Mouse (Mus musculus) stomach, postnatal 0 days (tissue): ENCODE results near the gene Olfr1348. TPM values are rescaled to one million over a fixed set of nuclear protein-coding genes. Genes with fewer than 3 reads are reported as not detected.
A peak's percentile ranks its signal among the peaks of the same experiment; 100 is the strongest.

Experiments used
- ATAC-seq: fragments of 200-750 bp; cut with Nextera tagmentation; 2 replicates; pipeline ENCODE4 v1.8.0; 2017; ENCODE audit not compliant: low FRiP score, low TSS enrichment
- DNase-seq: peaks from one replicate; pipeline ENCODE4 v3.0.0-alpha.2; 2016; ENCODE audit warnings: low spot score
- H3K27ac ChIP-seq: fragments of 300-500 bp; sonication (generic); replicated peaks from 2 replicates; pipeline ENCODE4 v1.5.1; 2014; ENCODE audit warnings: mild to moderate bottlenecking, control low read depth
- H3K27me3 ChIP-seq: fragments of 300-500 bp; sonication (generic); 2 replicates; pipeline ENCODE4 v1.6.1; 2014; ENCODE audit warnings: low read length; ENCODE audit not compliant: control insufficient read depth, insufficient read depth
- H3K36me3 ChIP-seq: fragments of 300-500 bp; sonication (generic); 2 replicates; pipeline ENCODE4 v1.6.1; 2014; ENCODE audit warnings: low read length, mixed read lengths; ENCODE audit not compliant: control insufficient read depth, insufficient read depth
- H3K4me1 ChIP-seq: fragments of 300-500 bp; sonication (generic); replicated peaks from 2 replicates; pipeline ENCODE4 v1.6.1; 2014; ENCODE audit warnings: antibody characterized with exemption; ENCODE audit not compliant: control insufficient read depth, insufficient read depth
- H3K4me2 ChIP-seq: fragments of 300-500 bp; sonication (generic); replicated peaks from 2 replicates; pipeline ENCODE4 v1.6.1; 2014; ENCODE audit warnings: low read depth, mild to moderate bottlenecking, control low read depth, moderate library complexity
- H3K4me3 ChIP-seq: fragments of 300-500 bp; sonication (generic); 2 replicates; pipeline ENCODE4 v1.5.1; 2014; ENCODE audit warnings: low read depth, low read length, control low read depth
- H3K9ac ChIP-seq: fragments of 300-500 bp; sonication (generic); 2 replicates; pipeline ENCODE4 v1.6.1; 2014; ENCODE audit warnings: mild to moderate bottlenecking, low read length, control low read depth, mixed read lengths
- H3K9me3 ChIP-seq: fragments of 300-500 bp; sonication (generic); 2 replicates; pipeline ENCODE4 v1.6.1; 2016; ENCODE audit warnings: low read length; ENCODE audit not compliant: control insufficient read depth
- CTCF ChIP-seq: IDR thresholded peaks from 2 replicates; pipeline ENCODE4 v1.5.1; 2016; ENCODE audit warnings: antibody characterized with exemption, low read depth, mild to moderate bottlenecking, moderate library complexity
- EP300 ChIP-seq: optimal IDR thresholded peaks from 2 replicates; pipeline ENCODE3; 2016; ENCODE audit warnings: antibody characterized with exemption
- WGBS: fragments of 180-500 bp; shearing (Covaris S2); extraction: QIAGEN DNeasy Blood & Tissue Kit; methylation state at CpG from one replicate; pipeline ENCODE4 v1.1.7; 2014; 5-methylcytosine and 5-hydroxymethylcytosine counted together
- polyA plus RNA-seq: library from polyadenylated mRNA; unstranded; fragments of >200 nt; fragmentation: Nextera tagmentation; extraction: Ambion mirVana; gene quantifications from 2 replicates; pipeline ENCODE4 v1.2.1, GENCODE M21; 2015

Olfr1348 gene
- not detected in 2 replicates for polyA plus RNA-seq

DNA sequence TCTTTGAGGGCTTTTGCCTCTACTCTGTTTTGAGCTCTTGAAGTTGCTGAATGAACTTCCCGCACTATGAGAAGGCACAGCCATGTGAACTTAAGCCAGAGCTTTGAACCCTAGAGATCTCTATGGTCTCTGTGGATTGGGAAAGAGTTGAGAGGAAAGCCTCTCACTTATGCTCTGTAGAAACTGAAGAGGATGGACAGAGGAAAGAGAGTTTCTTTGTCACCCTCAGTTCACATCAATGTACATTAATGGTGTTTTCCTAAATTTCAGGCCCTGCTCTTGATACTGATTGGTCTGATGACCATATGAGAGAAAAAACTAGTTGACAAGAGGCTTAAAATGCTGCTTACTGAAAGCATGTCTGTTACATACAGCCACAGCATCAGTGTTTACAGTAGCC is at the start of gene Olfr1348:
Gene Olfr1348 (minus strand): TSS at position 101 of the 400 bp plus-strand sequence.
- Histone ChIP-seq H3K36me3 (no peaks in the 10 kb centered on the region), H3K9me3 (no peaks in the 10 kb centered on the region), H3K4me2 (no peak within 1 kb of the TSS), H3K4me1 (no peaks in the 10 kb centered on the region), H3K9ac (no peak within 1 kb of the TSS), H3K27me3 (no peaks in the 10 kb centered on the region), H3K4me3 (no peak within 1 kb of the TSS), H3K27ac (no peak within 1 kb of the TSS)
- DNase-seq (no peak), ATAC-seq (no peak)
- 95% methylated on average over 1 of the region's 1 CpGs for WGBS
- TF ChIP-seq CTCF = no peak
- TF ChIP-seq EP300 = no peak

- Histone ChIP-seq H3K4me2 (no peak overlapping the region), H3K4me3 (no peak overlapping the region), H3K9me3 (no peaks in the 10 kb centered on the region), H3K27ac (no peak overlapping the region), H3K4me1 (no peaks in the 10 kb centered on the region), H3K27me3 (no peaks in the 10 kb centered on the region), H3K9ac (no peak overlapping the region), H3K36me3 (no peaks in the 10 kb centered on the region)
- no peak for ATAC-seq
- no peak for DNase-seq
- TF ChIP-seq EP300 (no peak), CTCF (peak; percentile 49)
- WGBS = 65% methylated on average over 5 of the region's 5 CpGs
Observed at GRCm38 (mm10) chr7:6526141-6526540, 17.6 kb upstream of the Olfr1348 start.

DNA sequence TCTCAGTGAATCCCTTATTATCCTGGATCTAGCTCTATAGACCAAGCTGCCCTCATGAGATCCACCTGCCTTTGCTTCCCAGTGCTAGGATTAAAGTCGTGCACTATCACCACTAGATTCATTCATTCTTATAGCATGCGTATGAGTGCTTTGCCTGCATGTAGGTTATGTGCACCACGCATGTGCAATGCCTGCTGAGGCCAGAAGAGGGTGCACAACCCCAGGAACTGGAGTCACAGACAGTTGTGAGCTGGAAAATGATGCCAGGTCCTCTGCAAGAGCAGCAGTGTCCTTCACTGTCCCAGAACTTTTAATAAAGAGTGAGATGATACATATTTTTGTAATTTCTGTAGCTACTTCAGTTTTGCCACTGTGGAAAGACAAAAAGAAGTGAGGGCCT is 16.5 kb upstream of the Olfr1348 start:
- Histone ChIP-seq H3K27me3 (no peaks in the 10 kb centered on the region), H3K4me3 (no peak overlapping the region), H3K9me3 (no peaks in the 10 kb centered on the region), H3K4me2 (no peak overlapping the region), H3K27ac (no peak overlapping the region), H3K4me1 (no peaks in the 10 kb centered on the region), H3K9ac (no peak overlapping the region), H3K36me3 (no peaks in the 10 kb centered on the region)
- TF ChIP-seq EP300 = no peak
- TF ChIP-seq CTCF = no peak
- DNase-seq (no peak), ATAC-seq (no peak)
- 62% methylated on average over 3 of the region's 3 CpGs for WGBS

- H3K9ac ChIP-seq = no peak within 1 kb of the TSS
- H3K4me3 ChIP-seq = no peak within 1 kb of the TSS
- H3K27ac ChIP-seq = no peak within 1 kb of the TSS
- no peaks in the 10 kb centered on the region for H3K36me3 ChIP-seq
- WGBS = 78% methylated on average over 5 of the region's 5 CpGs
- H3K9me3 ChIP-seq = no peaks in the 10 kb centered on the region
- TF ChIP-seq CTCF = no peak
- H3K27me3 ChIP-seq = no peaks in the 10 kb centered on the region
- no peak for DNase-seq
- H3K4me2 ChIP-seq = no peak within 1 kb of the TSS
- no peak for ATAC-seq
- no peaks in the 10 kb centered on the region for H3K4me1 ChIP-seq
Observed at GRCm38 (mm10) chr7:6522850-6523249, 14.3 kb upstream of the Olfr1348 start, which contains the start of gene Olfr1349. TSS of gene Olfr1349 (minus strand) at chr7:6522950.

DNA sequence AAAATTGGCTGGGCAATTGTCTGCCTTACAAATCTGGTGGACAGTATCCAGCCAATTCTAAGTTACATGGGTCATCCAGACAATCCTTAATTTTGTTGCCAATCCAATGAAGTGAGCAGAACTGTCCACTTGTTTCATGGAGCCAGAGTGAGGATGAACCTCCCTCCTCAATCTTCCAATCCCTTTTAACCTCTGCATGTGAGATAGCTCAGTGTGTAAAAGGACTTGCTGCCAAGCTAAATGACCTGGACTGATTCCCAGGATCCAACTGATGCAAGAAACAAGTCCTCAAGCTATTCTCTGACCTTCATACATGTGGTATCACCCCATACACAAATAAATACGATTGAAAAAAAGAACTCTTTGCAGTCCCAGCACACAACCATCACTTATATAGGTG is 13.1 kb upstream of the Olfr1348 start:
- no peak overlapping the region for H3K4me3 ChIP-seq
- WGBS = 14% methylated on average over 1 of the region's 1 CpGs
- DNase-seq = no peak
- no peak overlapping the region for H3K9ac ChIP-seq
- no peak overlapping the region for H3K27ac ChIP-seq
- no peaks in the 10 kb centered on the region for H3K36me3 ChIP-seq
- H3K4me1 ChIP-seq = no peaks in the 10 kb centered on the region
- no peaks in the 10 kb centered on the region for H3K9me3 ChIP-seq
- no peak overlapping the region for H3K4me2 ChIP-seq
- no peak for ATAC-seq
- no peaks in the 10 kb centered on the region for H3K27me3 ChIP-seq
- TF ChIP-seq EP300 (no peak), CTCF (no peak)

- 52% methylated on average over 1 of the region's 1 CpGs for WGBS
- no peak within 1 kb of the TSS for H3K4me2 ChIP-seq
- no peak within 1 kb of the TSS for H3K27ac ChIP-seq
- no peak within 1 kb of the TSS for H3K9ac ChIP-seq
- no peak for ATAC-seq
- H3K27me3 ChIP-seq = no peaks in the 10 kb centered on the region
- no peak within 1 kb of the TSS for H3K4me3 ChIP-seq
- no peaks in the 10 kb centered on the region for H3K9me3 ChIP-seq
- DNase-seq = no peak
- no peaks in the 10 kb centered on the region for H3K4me1 ChIP-seq
- no peak for TF ChIP-seq EP300
- no peak for TF ChIP-seq CTCF
- no peaks in the 10 kb centered on the region for H3K36me3 ChIP-seq
Observed at GRCm38 (mm10) chr7:6499655-6500054, 8.9 kb downstream of the Olfr1348 start, which contains the start of gene Olfr1347. TSS of gene Olfr1347 (minus strand) at chr7:6499755.
